ENCODE assay signal across 8 mouse cellular contexts in genomic region chr4:91376317-91376910, GRCm38 (mm10). TPM values are rescaled to one million over a fixed set of nuclear protein-coding genes. Genes with fewer than 3 reads are reported as not detected.
DNase-seq lines count a peak whose midpoint lies in the region; ATAC-seq and TF ChIP-seq lines count a peak whose summit lies in the region.

No protein-coding gene starts in this region.

- H3K27me3 ChIP-seq in forebrain, embryonic 16.5 days (replicated peaks; ENCODE audit: control insufficient read depth, insufficient read depth, low read length): peaks cover 3% of the 10 kb centered on the region; the same call in 1 of the 2 replicates
- H3K27me3 ChIP-seq in liver, embryonic 11.5 days (replicated peaks; ENCODE audit: control insufficient read depth, insufficient read depth, low read length): peaks cover 54% of the 10 kb centered on the region

- ATAC-seq in forebrain, embryonic 16.5 days: peak; percentile 95
- peak; percentile 93 for ATAC-seq in liver, embryonic 11.5 days (replicated peaks; ENCODE audit: low FRiP score)

- intact Hi-C loops in heart, postnatal 10 days (cut with DNase I): loop anchor here (10.0 kb wide), 1 partner anchor 242 kb away; no protein-coding TSS in a partner anchor

- peak overlapping the region; percentile 97 for H3K4me2 ChIP-seq in forebrain, embryonic 16.5 days (ENCODE audit: low read length)
- H3K4me2 ChIP-seq in liver, embryonic 11.5 days: peak overlapping the region; percentile 64

- peak overlapping the region; percentile 57 to 68 for H3K4me3 ChIP-seq in ES-E14 (ENCODE audit: insufficient read depth in 1 of 2, low read depth in 1 of 2, low read length in 2 of 2, poor library complexity in 1 of 2, severe bottlenecking in 1 of 2)
- peak overlapping the region; percentile 89 for H3K4me3 ChIP-seq in forebrain, embryonic 16.5 days (replicated peaks; ENCODE audit: low read length)
- peak overlapping the region; percentile 46 for H3K4me3 ChIP-seq in liver, embryonic 11.5 days (ENCODE audit: low read depth, low read length)

- no peaks in the 10 kb centered on the region for H3K36me3 ChIP-seq in ES-E14 (ENCODE audit: control insufficient read depth, insufficient read depth, low read length, poor library complexity, severe bottlenecking)
- H3K36me3 ChIP-seq in forebrain, embryonic 16.5 days (ENCODE audit: control insufficient read depth, insufficient read depth): no peaks in the 10 kb centered on the region
- H3K36me3 ChIP-seq in liver, embryonic 11.5 days (ENCODE audit: control insufficient read depth, insufficient read depth, low read length): no peaks in the 10 kb centered on the region

- WGBS in forebrain, embryonic 16.5 days: under 1% methylated on average over 28 of the region's 28 CpGs
- WGBS in liver, embryonic 11.5 days: under 1% methylated on average over 28 of the region's 28 CpGs

- in situ Hi-C loops in ES-E14 (cut with MboI; ENCODE audit: low sequenced_read_pairs in 2 of 2, unreplicated experiment in 2 of 2): no loop called here

- peaks cover 2 to 3% of the 10 kb centered on the region in 2 experiments; a peak in 3 of 4 replicates for H3K4me1 ChIP-seq in ES-E14 (ENCODE audit: control insufficient read depth in 2 of 2, insufficient read depth in 2 of 2, low read length in 2 of 2, poor library complexity in 1 of 2)
- peaks cover 40% of the 10 kb centered on the region for H3K4me1 ChIP-seq in forebrain, embryonic 16.5 days (replicated peaks; ENCODE audit: control insufficient read depth, insufficient read depth, low read length)
- peaks cover 5% of the 10 kb centered on the region for H3K4me1 ChIP-seq in liver, embryonic 11.5 days (replicated peaks; ENCODE audit: control insufficient read depth, insufficient read depth, low read length)

- H3K9ac ChIP-seq in ES-E14 (ENCODE audit: insufficient read depth, low read depth, low read length, poor library complexity, severe bottlenecking): peak overlapping the region; percentile 8; the same call in 1 of the 2 replicates
- peak overlapping the region; percentile 89 for H3K9ac ChIP-seq in forebrain, embryonic 16.5 days (replicated peaks; ENCODE audit: low read depth, low read length)
- H3K9ac ChIP-seq in liver, embryonic 11.5 days (ENCODE audit: low read depth, low read length): no peak overlapping the region

- no peak overlapping the region for H3K27ac ChIP-seq in ES-E14 (ENCODE audit: insufficient read depth, low read depth, low read length, poor library complexity, severe bottlenecking)
- peak overlapping the region; percentile 95 for H3K27ac ChIP-seq in forebrain, embryonic 16.5 days (ENCODE audit: low read length)
- no peak overlapping the region for H3K27ac ChIP-seq in liver, embryonic 11.5 days (ENCODE audit: low read depth, low read length)

- no peaks in the 10 kb centered on the region for H3K9me3 ChIP-seq in ES-E14 (ENCODE audit: control insufficient read depth, insufficient read depth, low read depth, low read length)
- H3K9me3 ChIP-seq in forebrain, embryonic 16.5 days (ENCODE audit: control insufficient read depth, low read length): no peaks in the 10 kb centered on the region
- H3K9me3 ChIP-seq in liver, embryonic 11.5 days (ENCODE audit: control insufficient read depth, low read length): no peaks in the 10 kb centered on the region

- peak; percentile 94 for DNase-seq in ES-E14 (ENCODE audit: low read depth, low spot score)
- peak; percentile 93 to 97 for DNase-seq in cerebellum, adult 18-20 months
- peak; percentile 88 to 93 for DNase-seq in heart, postnatal 10 days
- peak; percentile 82 to 90 for DNase-seq in kidney, postnatal 25 days
- DNase-seq in liver, embryonic 11.5 days (ENCODE audit: low spot score): peak; percentile 81
- peak; percentile 1 for DNase-seq in naive thymus-derived CD4-positive, alpha-beta T cell, adult 2 months (ENCODE audit: low read depth)
- peak; percentile 98 for DNase-seq in testis, postnatal 14 days (ENCODE audit: low spot score)

TF ChIP-seq in ES-E14, 5 proteins besides CTCF, POLR2A, EP300 and RAD21:
- TF ChIP-seq CHD2 (IDR thresholded peaks at IDR 0.05; ENCODE audit: low read depth, low read length) (peak; percentile 91), MAFK (IDR thresholded peaks at IDR 0.05; ENCODE audit: insufficient read depth, low read depth, low read length) (no peak), HCFC1 (IDR thresholded peaks at IDR 0.05; ENCODE audit: borderline replicate concordance, insufficient read depth, low read length) (peak; percentile 20; the same call in 1 of the 2 replicates)

RNA-seq across cellular contexts. Expression of gene Elavl2, which starts 24.2 kb away (rescaled TPM):
- 15.5 and 21.3 TPM in 2 replicates for total RNA-seq in ES-E14 (2012; rRNA removed)
- polyA plus RNA-seq in forebrain, embryonic 16.5 days (2015; fragmentation: Nextera tagmentation; extraction: Ambion mirVana): 157 and 164 TPM in 2 replicates
- total RNA-seq in heart, postnatal 10 days (2021): 1 to 10 TPM; 1.2 to 2.9 TPM
- 2.1 and 2.4 TPM in 2 replicates for polyA plus RNA-seq in liver, embryonic 11.5 days (2014; fragmentation: Nextera tagmentation; extraction: Ambion mirVana)

Comparison
In these comparisons a context has a peak if more than half of its experiments do, and no peak if none do; other contexts are left out.
1. DNase-seq: peak in every context shown above with its lines; median percentile 98 in testis, postnatal 14 days; 95 in cerebellum, adult 18-20 months; 94 in ES-E14; 90 in heart, postnatal 10 days; 86 in kidney, postnatal 25 days; 81 in liver, embryonic 11.5 days; 1 in naive thymus-derived CD4-positive, alpha-beta T cell, adult 2 months.